Mouse (Mus musculus) lung, postnatal 0 days (tissue): ENCODE results near the gene Gpr176.

Source experiments
- CTCF ChIP-seq: IDR thresholded peaks from 2 replicates; pipeline ENCODE4 v1.5.1; 2016; ENCODE audit warnings: antibody characterized with exemption, mild to moderate bottlenecking
- EP300 ChIP-seq: IDR thresholded peaks from 2 replicates; pipeline ENCODE4 v1.6.1; 2016; ENCODE audit warnings: antibody characterized with exemption, mild to moderate bottlenecking, control low read depth

GRCm38 (mm10) chr2:118373572-118374279 lies 507 bp upstream of the Gpr176 start:
- TF ChIP-seq CTCF = peak; percentile 56
- no peak for TF ChIP-seq EP300
